Mouse (Mus musculus) hindbrain, embryonic 15.5 days (tissue): ENCODE measurements around the gene Src. TPM values are rescaled to one million over a fixed set of nuclear protein-coding genes. Genes with fewer than 3 reads are reported as not detected.

Experiments
- ATAC-seq: fragments of 200-750 bp; cut with Nextera tagmentation; 2 replicates; pipeline ENCODE4 v1.8.0; 2017; ENCODE audit warnings: low read depth, moderate number of reproducible peaks, moderate TSS enrichment; ENCODE audit not compliant: low FRiP score
- H3K27ac ChIP-seq: fragments of 300-500 bp; sonication (generic); replicated peaks from 2 replicates; pipeline ENCODE4 v1.5.1; 2015; ENCODE audit warnings: mild to moderate bottlenecking, inconsistent platforms
- H3K27me3 ChIP-seq: fragments of 300-500 bp; sonication (generic); 2 replicates; pipeline ENCODE4 v1.6.1; 2015; ENCODE audit warnings: control low read depth, inconsistent platforms
- H3K36me3 ChIP-seq: fragments of 300-500 bp; sonication (generic); 2 replicates; pipeline ENCODE4 v1.6.1; 2015; ENCODE audit warnings: control low read depth, inconsistent platforms
- H3K4me1 ChIP-seq: fragments of 300-500 bp; sonication (generic); replicated peaks from 2 replicates; pipeline ENCODE4 v1.6.1; 2015; ENCODE audit warnings: control low read depth, inconsistent platforms
- H3K4me2 ChIP-seq: fragments of 300-500 bp; sonication (generic); 2 replicates; pipeline ENCODE4 v1.6.1; 2015; ENCODE audit warnings: moderate library complexity, mild to moderate bottlenecking, inconsistent platforms
- H3K4me3 ChIP-seq: fragments of 300-500 bp; sonication (generic); 2 replicates; pipeline ENCODE4 v1.5.1; 2015; ENCODE audit warnings: mild to moderate bottlenecking, inconsistent platforms
- H3K9ac ChIP-seq: fragments of 300-500 bp; sonication (generic); 2 replicates; pipeline ENCODE4 v1.6.1; 2015; ENCODE audit warnings: inconsistent platforms
- H3K9me3 ChIP-seq: fragments of 300-500 bp; sonication (generic); 2 replicates; pipeline ENCODE4 v1.6.1; 2016; ENCODE audit warnings: control low read depth, inconsistent platforms
- WGBS: fragments of 180-500 bp; shearing (Covaris S2); methylation state at CpG from one replicate; pipeline ENCODE4 v1.1.7; 2015; 5-methylcytosine and 5-hydroxymethylcytosine counted together
- polyA plus RNA-seq: library from polyadenylated mRNA; unstranded; fragments of >200 nt; fragmentation: Nextera tagmentation; extraction: Ambion mirVana; gene quantifications from 2 replicates; pipeline ENCODE4 v1.2.1, GENCODE M21; 2015

Gene Src
- polyA plus RNA-seq, 1 experiment from 2014 or later, result 38.4 TPM

DNA sequence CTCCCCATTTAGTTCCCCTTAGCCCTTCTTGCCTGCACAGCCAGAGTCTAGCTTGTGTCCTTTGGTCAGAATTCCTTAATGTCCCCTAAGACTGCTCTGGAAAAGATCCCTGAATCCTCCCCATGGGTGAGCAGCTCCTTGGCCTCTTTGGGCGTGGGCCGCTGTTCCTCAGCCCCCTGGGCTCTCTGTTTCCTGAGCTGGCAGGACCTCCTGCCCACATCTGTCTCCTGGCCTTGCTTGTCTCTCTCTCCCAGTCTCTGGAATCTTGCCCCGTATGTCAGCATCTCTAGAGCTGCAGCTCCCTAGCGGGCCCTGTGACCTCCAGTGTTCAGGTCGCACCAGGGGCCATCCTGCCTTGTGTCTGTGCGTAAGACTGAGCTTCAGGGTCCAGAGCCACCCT, 101.2 kb downstream of the Src start:
- Histone ChIP-seq H3K4me2 (no peak overlapping the region), H3K9ac (no peak overlapping the region), H3K9me3 (no peaks in the 10 kb centered on the region), H3K27me3 (no peaks in the 10 kb centered on the region), H3K4me1 (peaks cover 56% of the 10 kb centered on the region), H3K36me3 (no peaks in the 10 kb centered on the region), H3K4me3 (no peak overlapping the region), H3K27ac (peak overlapping the region; percentile 64)
- WGBS, result 55% methylated on average over 6 of the region's 6 CpGs
- no peak for ATAC-seq

DNA sequence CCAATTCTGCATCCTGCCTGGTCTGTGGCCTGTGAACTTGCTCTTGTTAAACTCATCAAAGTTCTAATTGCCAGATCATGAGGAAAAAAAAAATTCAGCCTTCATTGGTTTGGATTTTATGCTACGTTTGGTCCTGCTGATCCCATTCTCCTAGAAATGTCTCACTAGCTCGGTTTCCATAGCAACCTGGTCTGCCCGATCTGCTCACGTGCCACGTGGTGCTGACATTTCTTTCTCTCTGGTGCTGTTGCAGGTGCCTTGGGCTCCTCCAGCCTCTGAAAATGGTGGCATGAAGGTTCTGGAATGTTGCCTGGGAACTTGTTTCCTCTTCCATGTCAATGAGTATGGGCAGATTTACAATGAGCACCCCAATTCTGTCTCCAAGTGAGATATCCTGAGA, 102.3 kb downstream of the Src start:
- Histone ChIP-seq H3K4me1 (peaks cover 59% of the 10 kb centered on the region), H3K9me3 (no peaks in the 10 kb centered on the region), H3K9ac (no peak overlapping the region), H3K4me3 (no peak overlapping the region), H3K27ac (peak overlapping the region; percentile 64), H3K36me3 (no peaks in the 10 kb centered on the region), H3K27me3 (no peaks in the 10 kb centered on the region), H3K4me2 (peak overlapping the region; percentile 12; the same call in 1 of the 2 replicates)
- ATAC-seq, result peak; percentile 75
- 12% methylated on average over 5 of the region's 5 CpGs for WGBS

Other genes with a start within 250 kb of the Src start
- gene Rbl1, start 213.9 kb upstream of the Src start, polyA plus RNA-seq, result 6.3 and 7.5 TPM in 2 replicates
- 222 and 223 TPM in 2 replicates for gene Rpn2, start 139.4 kb upstream of the Src start, polyA plus RNA-seq
- 0.36 and 0.75 TPM in 2 replicates for gene Mroh8, start 138.9 kb upstream of the Src start, polyA plus RNA-seq
- gene Ghrh, start 70.9 kb upstream of the Src start, polyA plus RNA-seq, result 1.2 and 1.3 TPM in 2 replicates
- gene Manbal, start 50.9 kb upstream of the Src start, polyA plus RNA-seq, result 102 and 114 TPM in 2 replicates
- 6,864 and 7,318 TPM in 2 replicates for gene Nnat, start 141.6 kb downstream of the Src start, polyA plus RNA-seq
- gene Blcap, start 152.8 kb downstream of the Src start, polyA plus RNA-seq, result 249 and 272 TPM in 2 replicates